Mouse (Mus musculus): ENCODE data around the gene Id3. TPM values are rescaled to one million over a fixed set of nuclear protein-coding genes. Genes with fewer than 3 reads are reported as not detected.
A peak's percentile ranks its signal among the peaks of the same experiment; 100 is the strongest.

Gene Id3
- total RNA-seq, 4 experiments from 2014 or later: 40.5 to 59.5 (median 48.7) TPM

GRCm38 (mm10) chr4:136124581-136124980 lies 18.7 kb upstream of the Id3 start:
- no peak for DNase-seq (ENCODE audit: low spot score in 2 of 2)

DNA sequence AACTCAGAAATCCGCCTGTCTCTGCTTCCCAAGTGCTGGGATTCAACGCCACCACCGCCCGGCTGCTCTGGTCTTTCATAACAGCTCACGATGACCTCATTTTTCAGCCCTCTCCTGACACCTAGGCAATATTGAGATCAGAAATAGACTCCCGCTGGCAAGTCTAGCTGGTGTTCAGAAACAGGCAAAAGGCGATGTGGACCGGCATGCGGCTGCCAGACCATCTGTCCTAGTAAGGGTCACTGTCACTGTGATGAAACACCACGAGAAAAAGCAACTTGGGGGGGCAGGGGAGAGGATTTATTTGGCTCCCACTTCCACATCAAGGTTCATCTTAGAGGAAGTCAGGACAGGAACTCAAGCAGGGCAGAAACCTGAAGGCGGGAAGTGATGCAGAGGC lies 17.8 kb upstream of the Id3 start:
- no peak for DNase-seq (ENCODE audit: low spot score in 2 of 2)

- DNase-seq (ENCODE audit: low spot score in 2 of 2): no peak
These were observed 17.3 kb upstream of the Id3 start for GRCm38 (mm10) chr4:136126019-136126418.

DNA sequence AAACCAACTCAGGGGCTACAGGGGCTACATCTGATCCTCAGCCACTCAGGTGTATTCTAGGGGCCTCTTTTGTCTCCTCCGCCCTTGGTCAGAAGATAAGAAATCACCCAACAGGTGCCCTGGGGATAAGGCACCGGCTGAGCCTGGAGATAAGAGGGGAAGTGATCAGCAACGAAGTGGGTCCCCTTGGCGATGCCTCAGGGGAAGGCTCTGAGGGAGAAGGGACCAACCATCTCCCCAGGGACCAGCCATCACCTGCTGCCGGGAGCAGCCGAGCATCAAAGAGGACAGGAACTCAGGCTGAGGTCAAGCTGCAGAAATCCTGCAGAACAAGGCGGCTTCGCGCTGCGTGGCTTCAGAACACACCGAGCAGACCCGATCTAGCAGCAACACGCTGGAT lies 15.6 kb upstream of the Id3 start:
- DNase-seq (ENCODE audit: low spot score in 2 of 2): no peak

- DNase-seq (ENCODE audit: low spot score in 2 of 2): no peak
These were observed 13.5 kb upstream of the Id3 start for GRCm38 (mm10) chr4:136129842-136130241.

- DNase-seq (ENCODE audit: low spot score in 2 of 2): no peak
These were observed 9.5 kb upstream of the Id3 start for GRCm38 (mm10) chr4:136133801-136134200.

GRCm38 (mm10) chr4:136134418-136134977 lies 8.8 kb upstream of the Id3 start:
- no peak for DNase-seq (ENCODE audit: low spot score in 2 of 2)

DNA sequence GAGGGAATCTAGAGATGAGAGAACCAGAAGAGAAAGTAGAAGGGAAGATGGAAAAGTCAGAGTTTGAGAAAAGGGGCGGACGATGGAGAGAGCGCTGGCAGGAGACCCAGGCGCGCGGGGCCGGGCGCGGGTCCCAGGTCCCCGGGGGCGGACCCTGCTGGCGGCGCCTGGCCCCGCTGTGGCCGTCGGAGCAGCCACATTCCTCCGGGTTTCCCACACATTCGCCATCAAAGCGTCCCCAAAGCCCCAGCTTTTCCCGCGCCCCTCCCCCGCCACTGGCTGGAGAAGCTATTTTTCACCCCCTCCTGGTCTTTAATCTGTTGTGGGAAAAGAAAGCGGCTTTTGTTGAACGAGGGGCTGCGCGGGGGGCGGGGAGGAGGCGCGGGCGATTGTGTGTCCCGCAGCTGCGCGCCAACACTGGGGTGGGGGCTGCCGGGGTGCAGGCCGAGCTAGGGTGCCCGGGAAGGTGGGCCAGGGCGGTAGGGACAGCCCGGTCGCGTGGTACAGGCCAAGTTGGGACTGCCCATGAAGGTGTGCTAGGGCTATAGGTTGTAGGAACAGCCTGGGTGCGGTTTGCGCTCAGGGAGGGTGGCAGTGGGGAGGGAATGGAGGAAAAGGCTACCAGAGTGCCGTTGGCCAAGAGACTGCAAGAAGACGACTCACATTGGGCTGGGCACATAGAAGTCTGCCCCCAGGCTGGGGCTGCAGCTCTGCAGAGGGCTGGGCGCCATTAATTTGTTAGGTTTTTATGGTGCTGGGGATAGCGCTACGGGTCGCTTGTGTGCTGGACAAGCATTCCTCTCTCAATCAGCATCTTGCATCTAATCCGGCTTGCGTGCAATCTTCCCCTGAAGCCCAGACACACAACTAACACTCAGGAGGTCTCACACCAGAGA lies 8.1 kb upstream of the Id3 start:
- peak; percentile 45 to 57 for DNase-seq (ENCODE audit: low spot score in 2 of 2)

DNA sequence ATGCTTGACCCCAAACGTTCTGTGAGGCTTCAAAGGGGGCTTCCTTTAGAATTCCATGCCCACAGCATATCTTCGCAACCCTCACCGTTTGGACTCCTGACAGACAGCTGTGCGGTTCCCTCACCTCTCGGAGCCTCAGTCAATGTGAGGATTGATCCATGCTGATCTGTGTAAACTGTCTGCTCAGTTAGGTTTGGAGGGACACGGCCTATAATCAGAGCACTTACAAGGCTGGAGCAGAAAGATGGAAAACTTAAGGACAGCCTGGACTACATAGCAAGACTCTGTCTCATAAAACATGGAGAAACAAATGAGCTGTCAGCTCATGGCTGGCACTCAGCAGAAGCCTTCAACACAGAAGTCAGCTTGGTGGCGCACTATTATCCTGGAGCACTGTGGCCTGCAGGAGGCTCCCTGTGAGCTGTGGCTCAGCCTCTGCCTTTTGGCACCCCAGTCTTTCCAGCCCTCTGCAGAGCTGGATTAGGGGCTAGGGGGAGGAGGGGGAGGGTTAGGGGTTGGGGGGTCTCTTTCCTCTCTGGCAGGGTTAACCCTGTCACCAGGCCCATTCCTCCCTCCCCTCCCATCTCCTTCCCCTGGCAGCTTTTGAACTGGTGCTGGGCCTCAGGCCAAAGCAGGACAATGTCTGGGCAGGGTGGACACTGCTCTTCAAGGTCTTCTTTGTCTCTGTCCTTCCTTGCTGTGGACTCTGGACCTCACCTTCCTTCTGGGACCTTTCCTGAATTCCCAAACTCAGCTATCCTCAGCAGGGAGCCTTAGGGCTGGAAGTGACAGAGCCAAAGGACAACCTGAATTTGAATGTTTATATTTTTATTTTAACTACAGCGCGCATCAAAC lies 7.2 kb upstream of the Id3 start:
- DNase-seq (ENCODE audit: low spot score in 2 of 2): no peak

- DNase-seq (ENCODE audit: low spot score in 2 of 2): no peak
These were observed 3.8 kb upstream of the Id3 start for GRCm38 (mm10) chr4:136139326-136140110.

GRCm38 (mm10) chr4:136140327-136141250 lies 2.7 kb upstream of the Id3 start:
- peak; percentile 66 to 80 for DNase-seq (ENCODE audit: low spot score in 2 of 2)

- no peak for DNase-seq (ENCODE audit: low spot score in 2 of 2)
These were observed 767 bp upstream of the Id3 start for GRCm38 (mm10) chr4:136142267-136143192.

DNA sequence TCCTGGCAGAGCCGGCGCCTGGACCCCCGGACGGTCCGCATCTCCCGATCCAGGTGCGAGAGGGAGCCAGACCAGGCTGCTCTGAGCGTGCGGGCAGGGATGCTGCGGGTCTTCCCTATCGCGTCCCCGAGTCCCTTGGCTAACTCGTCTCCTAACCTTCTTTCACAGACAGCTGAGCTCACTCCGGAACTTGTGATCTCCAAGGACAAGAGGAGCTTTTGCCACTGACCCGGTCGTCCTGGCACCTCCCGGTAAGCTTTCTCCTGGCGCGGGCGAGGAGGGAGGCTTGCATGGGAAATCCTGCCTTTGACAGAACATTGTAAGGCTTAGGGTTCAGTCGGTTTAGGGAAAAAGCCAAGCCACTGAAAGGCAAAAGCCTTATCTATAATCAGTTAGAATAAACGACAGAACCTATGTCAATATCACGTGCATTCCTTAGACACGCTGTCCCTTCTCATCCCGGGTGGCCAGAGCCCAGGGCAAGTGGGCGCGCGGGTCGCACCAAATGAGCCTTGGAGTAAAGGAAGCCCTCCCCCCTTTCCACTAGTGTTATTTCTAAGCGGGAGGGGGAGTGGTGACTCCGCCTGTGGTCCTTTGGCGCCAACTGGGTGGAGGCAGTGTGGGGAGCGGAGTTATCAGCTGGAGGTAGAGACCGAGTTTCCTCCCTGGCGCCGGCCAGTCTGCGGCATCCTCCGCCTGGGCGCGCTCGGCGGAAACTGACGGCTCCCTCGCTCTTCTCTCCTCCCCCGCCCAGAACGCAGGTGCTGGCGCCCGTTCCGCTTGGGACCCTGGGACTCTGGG lies 1.0 kb downstream of the Id3 start:
- no peak for DNase-seq (ENCODE audit: low spot score in 2 of 2)

DNA sequence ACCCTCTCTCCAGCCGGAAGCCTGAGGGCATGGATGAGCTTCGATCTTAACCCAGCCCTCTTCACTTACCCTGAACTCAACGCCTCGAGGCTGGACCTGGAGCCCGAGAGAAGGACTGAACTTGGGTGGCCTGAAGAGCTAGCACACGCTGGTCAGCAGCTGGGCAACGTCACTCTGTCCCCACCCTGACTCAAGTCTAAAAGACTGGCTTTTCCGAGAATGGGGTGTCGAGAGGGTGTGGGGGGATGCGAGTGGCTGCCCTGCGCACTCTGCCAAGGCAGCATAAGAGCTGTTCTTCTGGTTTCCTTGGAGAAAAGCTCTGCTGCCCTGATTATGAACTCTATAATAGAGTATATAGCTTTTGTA lies 1.6 kb downstream of the Id3 start:
- DNase-seq (ENCODE audit: low spot score in 2 of 2): no peak

DNA sequence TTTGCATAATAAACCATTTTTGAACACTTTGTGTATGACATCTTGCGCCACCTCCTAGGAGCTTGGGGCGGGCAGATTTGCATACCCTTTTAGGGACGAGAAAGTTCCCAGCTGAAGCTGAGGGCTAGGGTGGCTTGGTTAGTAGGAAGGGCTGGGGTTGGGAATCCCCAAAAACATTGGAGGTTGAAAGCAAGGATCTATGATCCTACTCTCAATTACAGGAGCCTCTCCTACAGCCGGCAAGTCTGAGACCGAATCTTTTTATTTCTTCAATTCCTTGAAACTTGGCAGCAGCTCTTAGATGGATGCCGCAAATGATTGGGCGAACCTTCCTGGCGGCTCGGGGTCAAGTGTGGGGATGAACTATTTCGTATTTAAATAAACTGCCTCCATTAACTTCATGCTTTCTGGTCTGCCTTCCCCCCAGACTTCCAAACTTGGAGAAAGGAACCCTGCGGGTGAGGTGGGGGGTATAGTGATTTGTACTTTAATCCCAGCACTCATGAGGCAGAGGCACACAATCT lies 2.1 kb downstream of the Id3 start:
- DNase-seq (ENCODE audit: low spot score in 2 of 2): no peak

DNA sequence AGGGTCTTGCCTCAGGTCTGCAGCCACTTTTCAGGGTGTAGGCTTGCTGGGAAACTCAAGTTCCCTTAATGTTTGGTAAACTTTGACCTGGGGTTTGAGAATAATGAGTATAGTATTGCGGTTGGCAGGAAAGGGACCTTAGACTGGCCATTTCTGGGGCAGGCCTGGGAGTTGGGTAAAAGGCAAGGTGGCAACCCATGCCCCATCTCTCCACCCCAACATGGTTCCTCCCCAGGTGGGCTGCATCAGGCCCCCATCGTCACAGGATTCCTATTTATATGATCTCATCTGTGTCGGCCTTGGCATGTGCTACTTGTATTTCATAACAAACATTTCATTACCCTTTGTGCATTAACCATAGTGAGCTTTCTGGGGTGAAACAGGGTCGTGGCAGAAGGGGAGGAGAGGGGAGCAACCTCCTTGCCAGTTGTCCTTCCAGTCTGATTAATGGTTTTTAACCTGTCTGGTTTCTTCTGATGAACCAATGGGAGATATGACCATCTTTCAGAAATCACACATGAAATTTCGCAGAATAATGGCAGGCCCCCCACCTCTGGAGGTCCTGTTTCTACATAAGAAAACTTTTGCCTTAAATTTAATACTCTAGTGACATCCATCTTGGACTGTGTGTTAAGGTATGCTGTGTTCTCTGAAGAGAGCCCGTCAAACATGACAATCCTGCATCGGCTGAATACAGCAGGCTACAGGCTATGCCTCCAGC lies 2.9 kb downstream of the Id3 start:
- DNase-seq (ENCODE audit: low spot score in 2 of 2): no peak

DNA sequence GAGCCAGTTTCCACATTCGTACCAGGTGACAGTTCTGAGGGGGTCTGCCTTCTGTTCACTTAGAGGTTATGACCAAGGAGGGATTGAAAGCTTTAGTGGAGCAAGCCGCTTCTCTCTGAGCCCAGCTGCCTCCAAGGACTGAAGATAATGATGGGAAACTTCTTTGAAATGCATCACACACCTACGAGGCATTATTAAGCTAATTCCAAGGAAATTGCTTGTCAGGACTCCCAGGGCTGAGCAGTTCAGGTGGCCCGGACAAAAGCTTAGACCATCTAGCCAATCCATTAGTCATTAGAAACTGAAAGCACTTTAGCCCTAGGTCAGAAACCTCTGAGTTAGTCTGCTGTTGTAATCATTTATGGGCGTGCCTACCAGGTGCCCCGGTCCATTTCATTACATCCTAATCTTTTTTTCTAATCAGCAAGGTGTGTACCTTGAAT lies 3.4 kb downstream of the Id3 start:
- no peak for DNase-seq (ENCODE audit: low spot score in 2 of 2)

Data from layer of hippocampus, adult 8-10 months (tissue).